Mouse (Mus musculus): ENCODE data around the gene Isca2.

DNA sequence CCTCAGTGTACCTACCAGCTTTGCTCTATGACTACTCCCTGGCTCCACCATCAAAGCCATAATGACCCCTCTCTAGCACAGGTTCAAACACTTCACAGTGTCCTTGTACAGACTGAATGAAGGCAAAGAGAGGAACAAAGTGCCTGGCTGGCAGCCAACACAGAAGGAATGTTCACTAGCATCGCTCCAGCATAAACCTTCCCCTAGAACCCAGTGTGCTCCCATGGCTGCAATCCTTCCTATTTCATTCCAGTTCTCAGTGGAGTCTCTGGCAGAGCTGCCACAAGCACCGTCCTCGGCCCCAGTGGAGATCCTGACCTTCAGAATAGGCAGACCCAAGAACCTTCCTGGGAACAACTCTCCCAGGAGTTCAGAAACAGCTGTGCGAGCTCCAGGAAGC, 27.4 kb downstream of the Isca2 start:
- TF ChIP-seq CTCF (IDR thresholded peaks at IDR 0.05; ENCODE audit: extremely low read depth, insufficient read depth, low read length), result no peak
- TF ChIP-seq POLR2A (IDR thresholded peaks at IDR 0.05; ENCODE audit: extremely low read depth, insufficient read depth, low read length), result no peak
